ENCODE assay signal across 8 mouse cellular contexts in the genomic region with DNA sequence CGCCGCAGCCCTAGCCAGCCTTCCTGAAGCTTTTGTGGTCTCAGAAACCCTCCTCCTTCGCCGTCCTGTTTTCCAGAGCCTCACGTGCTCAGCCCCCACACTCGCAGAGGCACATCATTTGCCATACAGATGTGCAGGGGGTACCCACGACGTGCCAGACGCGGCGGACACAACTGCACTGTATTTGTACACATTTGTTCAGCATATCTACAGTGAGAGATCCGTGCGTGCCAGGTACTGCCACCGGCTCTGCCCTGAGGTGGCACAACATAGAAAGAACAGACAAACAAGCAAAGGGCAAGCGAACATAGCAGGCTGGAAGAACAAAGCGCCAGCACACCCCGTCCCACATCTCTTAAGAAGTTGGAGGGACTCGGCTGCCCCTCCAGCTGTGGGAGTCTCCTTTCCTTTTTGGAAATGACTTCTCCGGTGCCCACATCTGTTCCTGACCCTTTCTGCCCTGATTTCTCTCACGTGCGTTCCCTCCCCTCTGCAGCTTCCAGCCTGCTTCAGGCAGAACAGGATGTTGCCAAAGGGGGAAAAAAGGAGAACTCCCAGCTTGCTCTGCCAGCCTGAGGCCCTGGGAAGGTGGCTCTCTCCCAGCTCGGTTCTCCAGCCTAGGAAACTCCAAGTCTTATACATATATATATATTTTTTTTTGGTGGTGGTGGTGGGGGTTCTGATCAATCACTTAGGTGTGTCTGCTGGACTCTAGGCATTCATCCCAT. TPM values are rescaled to one million over a fixed set of nuclear protein-coding genes. Genes with fewer than 3 reads are reported as not detected.
A peak's percentile ranks its signal among the peaks of the same experiment; 100 is the strongest.
DNase-seq lines count a peak whose midpoint lies in the region; ATAC-seq lines count a peak whose summit lies in the region.

No protein-coding gene starts in this region.

- peaks cover 11% of the 10 kb centered on the region for H3K4me1 ChIP-seq in heart, embryonic 10.5 days

- 0 out of 2 replicates have a peak overlapping the region, but pooled peaks have one; percentile 36 for H3K27ac ChIP-seq in heart, embryonic 10.5 days

- peaks cover 76% of the 10 kb centered on the region for H3K27me3 ChIP-seq in heart, embryonic 10.5 days (ENCODE audit: insufficient read depth, poor library complexity, severe bottlenecking)

- no peaks in the 10 kb centered on the region for H3K36me3 ChIP-seq in heart, embryonic 10.5 days

- peak overlapping the region; percentile 66 for H3K4me3 ChIP-seq in heart, embryonic 10.5 days

- peak; percentile 88 for ATAC-seq in granulocyte monocyte progenitor cell, adult 5-6 weeks (replicated peaks; ENCODE audit: poor library complexity, severe bottlenecking)

- H3K9me3 ChIP-seq in heart, embryonic 10.5 days, result no peaks in the 10 kb centered on the region

- peak; percentile 71 for DNase-seq in heart, embryonic 10.5 days (ENCODE audit: low spot score)
- no peak for DNase-seq in heart, postnatal 4 days
- peak; percentile 44 for DNase-seq in R1 (ENCODE audit: low read depth, low spot score)
- DNase-seq in lung, postnatal 14 days, result peak; percentile 0
- no peak for DNase-seq in layer of hippocampus, adult 8-10 months (ENCODE audit: low spot score in 2 of 2)
- DNase-seq in right cerebral cortex, postnatal 4 days, result no peak
- DNase-seq in cerebellum, adult 9-10 months, result no peak

- WGBS in heart, embryonic 10.5 days, result 4% methylated on average over 22 of the region's 22 CpGs

RNA-seq across cellular contexts. Expression of a gene that starts 0.5 kb away (rescaled TPM):
- polyA plus RNA-seq in heart, embryonic 10.5 days (2016; fragmentation: Nextera tagmentation; extraction: Ambion mirVana), result 0.11 TPM in 1 of 2 replicates, not detected in the other
- total RNA-seq in heart, postnatal 4 days (2021), result not detected
- total RNA-seq in granulocyte monocyte progenitor cell, adult 5-6 weeks (2014; fragmentation: Nextera tagmentation), result not detected in 2 replicates
- total RNA-seq in granulocyte monocyte progenitor cell, adult 5-6 weeks (2017), result not detected in 2 replicates
- total RNA-seq in layer of hippocampus, adult 8-10 months (2022), result under 1 TPM in 3 of 4 experiments, not detected in 1; 0.45 to 0.60 (median 0.59) TPM

RNA-seq across cellular contexts. Expression of a gene that starts 34.3 kb away (rescaled TPM):
- polyA plus RNA-seq in heart, embryonic 10.5 days (2016; fragmentation: Nextera tagmentation; extraction: Ambion mirVana), result 0.68 and 0.92 TPM in 2 replicates
- 1 to 10 TPM; 3.0 to 3.9 TPM for total RNA-seq in heart, postnatal 4 days (2021)
- not detected in 2 replicates for total RNA-seq in granulocyte monocyte progenitor cell, adult 5-6 weeks (2014; fragmentation: Nextera tagmentation)
- 0.09 TPM in 1 of 2 replicates, not detected in the other for total RNA-seq in granulocyte monocyte progenitor cell, adult 5-6 weeks (2017)
- total RNA-seq in layer of hippocampus, adult 8-10 months (2022), result 10 to 100 TPM; 39.7 to 52.1 (median 46.9) TPM

Comparison
In these comparisons a context has a peak if more than half of its experiments do, and no peak if none do; other contexts are left out.
1. DNase-seq: peak in heart, embryonic 10.5 days (single experiment), R1 (single experiment) and lung, postnatal 14 days (single experiment); none in heart, postnatal 4 days (single experiment), layer of hippocampus, adult 8-10 months (0 of 2), right cerebral cortex, postnatal 4 days (single experiment) and cerebellum, adult 9-10 months (single experiment).
2. RNA of a gene that starts 34.3 kb away (total RNA-seq): 39.7 to 52.1 TPM in layer of hippocampus, adult 8-10 months; 3.0 to 3.9 TPM in heart, postnatal 4 days and 0.09 TPM in granulocyte monocyte progenitor cell, adult 5-6 weeks; every median in the first group is over 4 times any median in the second.